Mouse (Mus musculus) forebrain, embryonic 11.5 days (tissue): Measurements from ENCODE around the gene Pacrg. TPM values are rescaled to one million over a fixed set of nuclear protein-coding genes. Genes with fewer than 3 reads are reported as not detected.

ENCODE experiments used
- ATAC-seq: fragments of 200-750 bp; cut with Nextera tagmentation; replicated peaks from 2 replicates; pipeline ENCODE4 v1.8.0; 2017; ENCODE audit warnings: moderate TSS enrichment; ENCODE audit not compliant: low FRiP score
- DNase-seq: peaks from one replicate; pipeline ENCODE4 v3.0.0-alpha.2; 2017; ENCODE audit warnings: low spot score
- H3K27ac ChIP-seq: fragments of 300-500 bp; sonication (generic); 2 replicates; pipeline ENCODE4 v1.5.1; 2014; ENCODE audit warnings: low read depth, low read length
- H3K27me3 ChIP-seq: fragments of 300-500 bp; sonication (generic); 2 replicates; pipeline ENCODE4 v1.6.1; 2014; ENCODE audit warnings: mild to moderate bottlenecking, low read length, mixed read lengths; ENCODE audit not compliant: control insufficient read depth, insufficient read depth
- H3K36me3 ChIP-seq: fragments of 300-500 bp; sonication (generic); 2 replicates; pipeline ENCODE4 v1.6.1; 2014; ENCODE audit warnings: mild to moderate bottlenecking, low read length, moderate library complexity, mixed read lengths; ENCODE audit not compliant: control insufficient read depth, insufficient read depth
- H3K4me1 ChIP-seq: fragments of 300-500 bp; sonication (generic); replicated peaks from 2 replicates; pipeline ENCODE4 v1.6.1; 2014; ENCODE audit warnings: low read length, mixed read lengths; ENCODE audit not compliant: control insufficient read depth, insufficient read depth
- H3K4me2 ChIP-seq: fragments of 300-500 bp; sonication (generic); 2 replicates; pipeline ENCODE4 v1.6.1; 2014; ENCODE audit warnings: low read depth, mild to moderate bottlenecking, low read length, moderate library complexity, mixed read lengths; ENCODE audit not compliant: severe bottlenecking
- H3K4me3 ChIP-seq: fragments of 300-500 bp; sonication (generic); 2 replicates; pipeline ENCODE4 v1.5.1; 2014; ENCODE audit warnings: low read depth, low read length
- H3K9ac ChIP-seq: fragments of 300-500 bp; sonication (generic); 2 replicates; pipeline ENCODE4 v1.6.1; 2014; ENCODE audit warnings: low read length
- H3K9me3 ChIP-seq: fragments of 300-500 bp; sonication (generic); 2 replicates; pipeline ENCODE4 v1.6.1; 2016; ENCODE audit warnings: low read length, mixed read lengths; ENCODE audit not compliant: control insufficient read depth
- WGBS: fragments of 180-500 bp; shearing (Covaris S2); extraction: QIAGEN DNeasy Blood & Tissue Kit; methylation state at CpG from one replicate; pipeline ENCODE4 v1.1.7; 2014; 5-methylcytosine and 5-hydroxymethylcytosine counted together
- polyA plus RNA-seq: library from polyadenylated mRNA; unstranded; fragments of >200 nt; fragmentation: Nextera tagmentation; extraction: Ambion mirVana; gene quantifications from 2 replicates; pipeline ENCODE4 v1.2.1, GENCODE M21; 2014

Pacrg gene
- polyA plus RNA-seq, result 4.6 and 4.7 TPM in 2 replicates

GRCm38 (mm10) chr17:10840148-10840707 lies at the start of gene Pacrg, which contains the start of gene Prkn:
TSS of gene Pacrg (minus strand) at chr17:10840311.
TSS of gene Prkn (plus strand) at chr17:10840384.
- DNase-seq (peak; percentile 99), ATAC-seq (peak; percentile 95)
- H3K9me3 ChIP-seq, result no peaks in the 10 kb centered on the region
- no peak within 1 kb of the TSS for H3K27ac ChIP-seq
- peak within 1 kb of the TSS; percentile 74 for H3K4me3 ChIP-seq
- WGBS, result under 1% methylated on average over 46 of the region's 58 CpGs
- H3K36me3 ChIP-seq, result no peaks in the 10 kb centered on the region
- H3K4me2 ChIP-seq, result peak within 1 kb of the TSS; percentile 85
- 0 out of 2 replicates have a peak, but pooled peaks cover 3% of the 10 kb centered on the region for H3K4me1 ChIP-seq
- H3K27me3 ChIP-seq, result no peaks in the 10 kb centered on the region
- peak within 1 kb of the TSS; percentile 55 for H3K9ac ChIP-seq

- Histone ChIP-seq H3K27me3 (no peaks in the 10 kb centered on the region), H3K4me1 (no peaks in the 10 kb centered on the region; the same call in 1 of the 2 replicates), H3K36me3 (no peaks in the 10 kb centered on the region), H3K27ac (no peak overlapping the region), H3K9ac (no peak overlapping the region), H3K4me3 (no peak overlapping the region), H3K9me3 (no peaks in the 10 kb centered on the region), H3K4me2 (no peak overlapping the region)
- DNase-seq (no peak), ATAC-seq (no peak)
- 13% methylated on average over 4 of the region's 4 CpGs for WGBS
Measured at GRCm38 (mm10) chr17:10887924-10888323, 47.8 kb upstream of the Pacrg start.

GRCm38 (mm10) chr17:10882260-10882659 lies 42.1 kb upstream of the Pacrg start:
- ATAC-seq (no peak), DNase-seq (no peak)
- Histone ChIP-seq H3K36me3 (no peaks in the 10 kb centered on the region), H3K9ac (no peak overlapping the region), H3K27me3 (no peaks in the 10 kb centered on the region), H3K9me3 (no peaks in the 10 kb centered on the region), H3K4me2 (no peak overlapping the region), H3K4me1 (no peaks in the 10 kb centered on the region), H3K4me3 (no peak overlapping the region), H3K27ac (no peak overlapping the region)
- WGBS, result 86% methylated on average over 1 of the region's 1 CpGs

GRCm38 (mm10) chr17:10878986-10879385 lies 38.9 kb upstream of the Pacrg start:
- no peak overlapping the region for H3K27ac ChIP-seq
- WGBS, result 85% methylated on average over 5 of the region's 5 CpGs
- H3K9ac ChIP-seq, result no peak overlapping the region
- no peaks in the 10 kb centered on the region for H3K36me3 ChIP-seq
- DNase-seq (no peak), ATAC-seq (no peak)
- no peak overlapping the region for H3K4me2 ChIP-seq
- no peaks in the 10 kb centered on the region for H3K4me1 ChIP-seq
- no peaks in the 10 kb centered on the region for H3K9me3 ChIP-seq
- no peaks in the 10 kb centered on the region for H3K27me3 ChIP-seq
- no peak overlapping the region for H3K4me3 ChIP-seq

- WGBS, result 87% methylated on average over 7 of the region's 7 CpGs
- no peaks in the 10 kb centered on the region for H3K36me3 ChIP-seq
Measured at GRCm38 (mm10) chr17:10874208-10875187, 34.4 kb upstream of the Pacrg start.

GRCm38 (mm10) chr17:10854207-10854606 lies 14.1 kb upstream of the Pacrg start:
- Histone ChIP-seq H3K27me3 (no peaks in the 10 kb centered on the region), H3K4me1 (no peaks in the 10 kb centered on the region), H3K9me3 (no peaks in the 10 kb centered on the region), H3K9ac (no peak overlapping the region), H3K27ac (no peak overlapping the region), H3K4me3 (no peak overlapping the region), H3K4me2 (no peak overlapping the region), H3K36me3 (no peaks in the 10 kb centered on the region)
- DNase-seq (no peak), ATAC-seq (no peak)
- WGBS, result 92% methylated on average over 3 of the region's 3 CpGs

More at GRCm38 (mm10) chr17:10874208-10875187, 34.4 kb upstream of the Pacrg start:
- no peaks in the 10 kb centered on the region for H3K9me3 ChIP-seq
- no peaks in the 10 kb centered on the region for H3K4me1 ChIP-seq
- no peak overlapping the region for H3K4me2 ChIP-seq
- H3K27ac ChIP-seq, result no peak overlapping the region
- DNase-seq, result no peak
- no peak overlapping the region for H3K4me3 ChIP-seq
- H3K9ac ChIP-seq, result no peak overlapping the region
- H3K27me3 ChIP-seq, result no peaks in the 10 kb centered on the region
- ATAC-seq, result no peak

GRCm38 (mm10) chr17:10840731-10841201 lies 655 bp upstream of the Pacrg start:
- H3K27ac ChIP-seq, result no peak overlapping the region
- WGBS, result 4% methylated on average over 20 of the region's 20 CpGs

GRCm38 (mm10) chr17:10818971-10819370 lies 21.1 kb downstream of the Pacrg start:
- H3K4me3 ChIP-seq, result no peak overlapping the region
- ATAC-seq (no peak), DNase-seq (no peak)
- 80% methylated on average over 4 of the region's 4 CpGs for WGBS
- H3K36me3 ChIP-seq, result no peaks in the 10 kb centered on the region
- no peak overlapping the region for H3K27ac ChIP-seq
- H3K4me2 ChIP-seq, result no peak overlapping the region
- H3K9ac ChIP-seq, result no peak overlapping the region
- H3K4me1 ChIP-seq, result no peaks in the 10 kb centered on the region
- no peaks in the 10 kb centered on the region for H3K27me3 ChIP-seq
- H3K9me3 ChIP-seq, result no peaks in the 10 kb centered on the region

More at GRCm38 (mm10) chr17:10840731-10841201, 655 bp upstream of the Pacrg start:
- Histone ChIP-seq H3K9me3 (no peaks in the 10 kb centered on the region), H3K4me1 (0 out of 2 replicates have a peak, but pooled peaks cover 3% of the 10 kb centered on the region), H3K9ac (peak overlapping the region; percentile 55), H3K4me3 (peak overlapping the region; percentile 74), H3K36me3 (no peaks in the 10 kb centered on the region), H3K4me2 (peak overlapping the region; percentile 85), H3K27me3 (no peaks in the 10 kb centered on the region)
- ATAC-seq (peak; percentile 57), DNase-seq (peak; percentile 71)
